Mouse (Mus musculus): ENCODE measurements around the gene Arhgef26.

DNA sequence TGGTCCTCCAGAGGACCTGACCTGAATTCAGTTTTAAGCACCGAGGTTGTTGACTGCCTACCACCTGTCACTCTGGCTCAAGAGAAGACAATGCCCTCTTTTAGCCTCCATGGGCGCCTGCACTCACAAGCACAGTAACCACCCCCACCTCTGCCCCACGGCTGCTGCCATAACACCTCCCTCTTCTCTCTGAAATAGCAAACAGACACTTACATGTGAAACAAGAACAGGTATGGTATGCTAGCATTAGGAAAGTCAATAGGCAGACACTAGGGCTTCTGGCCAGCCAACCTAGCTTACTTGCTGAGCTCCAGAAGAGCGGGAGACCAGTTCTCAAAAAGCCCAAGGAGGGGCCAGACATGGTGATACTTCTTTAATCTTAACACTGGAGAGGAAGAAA is 161.2 kb downstream of the Arhgef26 start:
- TF ChIP-seq CTCF (IDR thresholded peaks at IDR 0.05; ENCODE audit: low read depth, low read length): no peak
- no peak for TF ChIP-seq POLR2AphosphoS5 (IDR thresholded peaks at IDR 0.05; ENCODE audit: insufficient replicate concordance, low read depth, low read length)
- no peak for TF ChIP-seq TAL1 (conservative IDR thresholded peaks at IDR 0.05; ENCODE audit: low read depth, low read length)
- no peak for TF ChIP-seq GATA1 (IDR thresholded peaks at IDR 0.05; ENCODE audit: borderline replicate concordance, low read length)

Data from G1E (cell line).